Comparison of ENCODE assay signal across 23 mouse cellular contexts in genomic region chr12:56613916-56614510, GRCm38 (mm10). TPM values are rescaled to one million over a fixed set of nuclear protein-coding genes. Genes with fewer than 3 reads are reported as not detected.
DNase-seq lines count a peak whose midpoint lies in the region; ATAC-seq and TF ChIP-seq lines count a peak whose summit lies in the region.
"Had no signal": no experiment of that assay in that cellular context is flagged by ENCODE, and none has a peak within 500 bp of the region (broad histone marks: within the 10 kb centered on the region; RNA-seq: fewer than 3 reads in every experiment).

No protein-coding gene starts in this region.

- H3K27me3 ChIP-seq in forebrain, embryonic 10.5 days (ENCODE audit: poor library complexity, severe bottlenecking): peaks cover 100% of the 10 kb centered on the region
- H3K27me3 ChIP-seq in forebrain, embryonic 12.5 days: peaks cover 89% of the 10 kb centered on the region
- H3K27me3 ChIP-seq in hindbrain, embryonic 13.5 days: peaks cover 91% of the 10 kb centered on the region
- H3K27me3 ChIP-seq in hindbrain, postnatal 0 days (ENCODE audit: insufficient read depth, low read length): peaks cover 90% of the 10 kb centered on the region
- peaks cover 92% of the 10 kb centered on the region for H3K27me3 ChIP-seq in neural tube, embryonic 12.5 days (replicated peaks)

- no peak for ATAC-seq in forebrain, embryonic 12.5 days (ENCODE audit: low FRiP score)
- 0 out of 2 replicates have a peak, but pooled peaks have one; percentile 56 for ATAC-seq in hindbrain, embryonic 13.5 days (ENCODE audit: low FRiP score)
- no peak for ATAC-seq in hindbrain, postnatal 0 days
- peak; percentile 41; the same call in 1 of the 2 replicates for ATAC-seq in neural tube, embryonic 12.5 days (ENCODE audit: low FRiP score, low read depth)
- no peak for ATAC-seq in megakaryocyte progenitor cell, adult 5-6 weeks (replicated peaks; ENCODE audit: poor library complexity)
- ATAC-seq: forebrain, embryonic 15.5 days had no signal

- no peak overlapping the region for H3K4me2 ChIP-seq in forebrain, embryonic 12.5 days
- no peak overlapping the region for H3K4me2 ChIP-seq in hindbrain, embryonic 13.5 days
- no peak overlapping the region for H3K4me2 ChIP-seq in hindbrain, postnatal 0 days (ENCODE audit: low read depth, low read length)
- H3K4me2 ChIP-seq in neural tube, embryonic 12.5 days (replicated peaks): no peak overlapping the region
- H3K4me2 ChIP-seq: forebrain, embryonic 15.5 days had no signal

- H3K4me1 ChIP-seq in forebrain, embryonic 10.5 days: peaks cover 38% of the 10 kb centered on the region
- H3K4me1 ChIP-seq in forebrain, embryonic 12.5 days: peaks cover 20% of the 10 kb centered on the region
- H3K4me1 ChIP-seq in hindbrain, embryonic 13.5 days (replicated peaks): peaks cover 14% of the 10 kb centered on the region
- 0 out of 2 replicates have a peak, but pooled peaks cover 8% of the 10 kb centered on the region for H3K4me1 ChIP-seq in hindbrain, postnatal 0 days (ENCODE audit: insufficient read depth, low read length)
- H3K4me1 ChIP-seq in neural tube, embryonic 12.5 days: peaks cover 18% of the 10 kb centered on the region
- H3K4me1 ChIP-seq: liver, embryonic 13.5 days had no signal

- no peak overlapping the region for H3K4me3 ChIP-seq in forebrain, embryonic 10.5 days
- no peak overlapping the region for H3K4me3 ChIP-seq in forebrain, embryonic 12.5 days (replicated peaks)
- no peak overlapping the region for H3K4me3 ChIP-seq in hindbrain, embryonic 13.5 days
- H3K4me3 ChIP-seq in hindbrain, postnatal 0 days (ENCODE audit: low read length): no peak overlapping the region
- no peak overlapping the region for H3K4me3 ChIP-seq in neural tube, embryonic 12.5 days
- H3K4me3 ChIP-seq: forebrain, embryonic 15.5 days; myocyte had no signal

- no peak overlapping the region for H3K9ac ChIP-seq in forebrain, embryonic 12.5 days
- H3K9ac ChIP-seq in hindbrain, embryonic 13.5 days: no peak overlapping the region
- H3K9ac ChIP-seq in hindbrain, postnatal 0 days (replicated peaks; ENCODE audit: low read length): no peak overlapping the region
- H3K9ac ChIP-seq in neural tube, embryonic 12.5 days: no peak overlapping the region
- H3K9ac ChIP-seq: forebrain, embryonic 15.5 days; limb, embryonic 13.5 days; liver, embryonic 13.5 days; lung, embryonic 14.5 days had no signal

- no peak for TF ChIP-seq CTCF in hindbrain, postnatal 0 days (IDR thresholded peaks at IDR 0.05; ENCODE audit: low read depth)

- no peaks in the 10 kb centered on the region for H3K36me3 ChIP-seq in forebrain, embryonic 10.5 days (replicated peaks)
- no peaks in the 10 kb centered on the region for H3K36me3 ChIP-seq in forebrain, embryonic 12.5 days (replicated peaks)
- H3K36me3 ChIP-seq in hindbrain, embryonic 13.5 days: no peaks in the 10 kb centered on the region
- H3K36me3 ChIP-seq in hindbrain, postnatal 0 days (ENCODE audit: insufficient read depth, low read length): no peaks in the 10 kb centered on the region
- no peaks in the 10 kb centered on the region for H3K36me3 ChIP-seq in neural tube, embryonic 12.5 days
- H3K36me3 ChIP-seq: forebrain, embryonic 15.5 days; limb, embryonic 13.5 days; liver, embryonic 13.5 days had no signal

- 4% methylated on average over 14 of the region's 14 CpGs for whole genome bisulfite sequencing in forebrain, embryonic 10.5 days
- WGBS in forebrain, embryonic 12.5 days: 4% methylated on average over 14 of the region's 14 CpGs
- 2% methylated on average over 14 of the region's 14 CpGs for whole genome bisulfite sequencing in hindbrain, embryonic 13.5 days
- 4% methylated on average over 14 of the region's 14 CpGs for WGBS in hindbrain, postnatal 0 days
- WGBS in neural tube, embryonic 12.5 days: 1% methylated on average over 14 of the region's 14 CpGs

- peak; percentile 31 for DNase-seq in forebrain, embryonic 10.5 days (ENCODE audit: extremely low spot score, low spot score)
- DNase-seq in hindbrain, postnatal 0 days (ENCODE audit: low spot score): no peak
- DNase-seq in retina, embryonic 14.5 days (ENCODE audit: low spot score): peak; percentile 36
- no peak for DNase-seq in retina, postnatal 1 day
- DNase-seq: adrenal gland, postnatal 10 days; cerebellum, postnatal 14 days; gastrocnemius, postnatal 25 days; kidney, adult 8-10 months; kidney, postnatal 36 days; layer of hippocampus, adult 9-11 months; liver, embryonic 13.5 days; lung, embryonic 14.5 days; lung, postnatal 36 days; right cerebral cortex, adult 18-20 months; thymus, postnatal 14 days had no signal

- no peaks in the 10 kb centered on the region for H3K9me3 ChIP-seq in forebrain, embryonic 10.5 days
- H3K9me3 ChIP-seq in forebrain, embryonic 12.5 days: no peaks in the 10 kb centered on the region
- no peaks in the 10 kb centered on the region for H3K9me3 ChIP-seq in hindbrain, embryonic 13.5 days
- no peaks in the 10 kb centered on the region for H3K9me3 ChIP-seq in hindbrain, postnatal 0 days (ENCODE audit: low read length)
- H3K9me3 ChIP-seq in neural tube, embryonic 12.5 days: no peaks in the 10 kb centered on the region
- H3K9me3 ChIP-seq: forebrain, embryonic 15.5 days; limb, embryonic 13.5 days; liver, embryonic 13.5 days had no signal

- H3K27ac ChIP-seq in forebrain, embryonic 10.5 days: no peak overlapping the region
- H3K27ac ChIP-seq in forebrain, embryonic 12.5 days: no peak overlapping the region
- H3K27ac ChIP-seq in hindbrain, embryonic 13.5 days: no peak overlapping the region
- no peak overlapping the region for H3K27ac ChIP-seq in hindbrain, postnatal 0 days
- no peak overlapping the region for H3K27ac ChIP-seq in neural tube, embryonic 12.5 days
- H3K27ac ChIP-seq: forebrain, embryonic 15.5 days; limb, embryonic 13.5 days; liver, embryonic 13.5 days had no signal

RNA-seq across cellular contexts. Expression of gene Nkx2-9, which starts 0.9 kb away (rescaled TPM):
- polyA plus RNA-seq in forebrain, embryonic 10.5 days (2016; fragmentation: Nextera tagmentation; extraction: Ambion mirVana): 3.0 and 3.6 TPM in 2 replicates
- polyA plus RNA-seq in forebrain, embryonic 12.5 days (2016; fragmentation: Nextera tagmentation; extraction: Ambion mirVana): 1.1 and 1.3 TPM in 2 replicates
- polyA plus RNA-seq in hindbrain, embryonic 13.5 days (2015; fragmentation: Nextera tagmentation; extraction: Ambion mirVana): 0.31 TPM in 1 of 2 replicates, not detected in the other
- total RNA-seq in hindbrain, postnatal 0 days (2014; rRNA removed): 0.78 TPM in 1 of 2 replicates, not detected in the other
- not detected in 2 replicates for polyA plus RNA-seq in hindbrain, postnatal 0 days (2015; fragmentation: Nextera tagmentation; extraction: Ambion mirVana)
- polyA plus RNA-seq in neural tube, embryonic 12.5 days (2016; fragmentation: Nextera tagmentation; extraction: Ambion mirVana): 0.35 and 0.37 TPM in 2 replicates
- total RNA-seq in megakaryocyte progenitor cell, adult 5-6 weeks (2015): not detected in 2 replicates
- not detected in 2 replicates for total RNA-seq in megakaryocyte progenitor cell, adult 5-6 weeks (2017)
- total RNA-seq: adrenal gland, postnatal 10 days; gastrocnemius, postnatal 25 days; heart, postnatal 25 days had no signal
- polyA plus RNA-seq: forebrain, embryonic 15.5 days; limb, embryonic 13.5 days; liver, embryonic 13.5 days; myocyte had no signal

Comparison
In these comparisons a context has a peak if more than half of its experiments do, and no peak if none do; other contexts are left out.
1. DNase-seq: peak in forebrain, embryonic 10.5 days (single experiment) and retina, embryonic 14.5 days (single experiment); none in hindbrain, postnatal 0 days (single experiment) and retina, postnatal 1 day (single experiment).
2. ATAC-seq: peak in hindbrain, embryonic 13.5 days (single experiment) and neural tube, embryonic 12.5 days (single experiment); none in forebrain, embryonic 12.5 days (single experiment), hindbrain, postnatal 0 days (single experiment) and megakaryocyte progenitor cell, adult 5-6 weeks (single experiment).